Mouse (Mus musculus) kidney, adult 2 months (tissue): Measurements from ENCODE around the gene Slc39a11.

Source experiments
- CTCF ChIP-seq: fragments of 200-500 bp; conservative IDR thresholded peaks from 2 replicates; pipeline ENCODE4 v1.5.1; 2011; ENCODE audit warnings: low read depth, mild to moderate bottlenecking, control low read depth, low read length, moderate library complexity, mixed read lengths; ENCODE audit not compliant: insufficient read depth, insufficient read length
- POLR2A ChIP-seq: fragments of 200-500 bp; IDR thresholded peaks from one replicate; pipeline ENCODE4 v1.6.1; 2011; ENCODE audit warnings: low read depth, low read length, control low read depth

- TF ChIP-seq POLR2A (no peak), CTCF (no peak)
Measured at GRCm38 (mm10) chr11:113198586-113198985, 451.3 kb downstream of the Slc39a11 start.
